Mouse (Mus musculus) heart, postnatal 14 days (tissue): ENCODE results near the gene Olfr1431. TPM values are rescaled to one million over a fixed set of nuclear protein-coding genes. Genes with fewer than 3 reads are reported as not detected.
"Not testable (repeated sequence)": the region's sequence is repeated elsewhere in the genome, so short reads cannot be mapped to it uniquely, and the experiment has no call there.

ENCODE experiments used
- DNase-seq, 2 experiments: peaks; one replicate each; pipeline ENCODE4 v3.0.0; 2021 to 2022
- intact Hi-C: fragments of 180-260 bp; cut with DNase I; formaldehyde crosslinking; loops from one replicate; pipeline ENCODE4 v1.15.1; 2025
- long read RNA-seq, 2 experiments: library from polyadenylated mRNA; stranded (forward); transcript quantifications; one replicate each; pipeline ENCODE4 v2.0.0; 2021
- total RNA-seq, 2 experiments: library from RNA; stranded (reverse); gene quantifications; 2 replicates each; pipeline ENCODE4 v1.2.3; 2021

The Olfr1431 gene
- not detected for total RNA-seq
- long read RNA-seq, experiment 1 = 0 reads
- long read RNA-seq, experiment 2 = 0 reads

- intact Hi-C loops = no loop called here
- no peak for DNase-seq
Measured at GRCm38 (mm10) chr19:12200334-12200733, at the start of gene Olfr1431. Olfr1431 (plus strand) TSS chr19:12200634.

GRCm38 (mm10) chr19:12170062-12170599, 30.3 kb upstream of the Olfr1431 start, which contains the start of gene Olfr1555-ps1:
Olfr1555-ps1 (minus strand) TSS chr19:12170112.
- intact Hi-C loops, DNase-seq: not testable (repeated sequence)

- DNase-seq, intact Hi-C loops: not testable (repeated sequence)
Measured at GRCm38 (mm10) chr19:12175431-12175830, 25.0 kb upstream of the Olfr1431 start.

- intact Hi-C loops, DNase-seq: not testable (repeated sequence)
Measured at GRCm38 (mm10) chr19:12199076-12199475, 1.4 kb upstream of the Olfr1431 start.

GRCm38 (mm10) chr19:12232496-12232895, 32.1 kb downstream of the Olfr1431 start, which contains the start of gene Olfr1432:
Olfr1432 (minus strand) TSS chr19:12232596.
- DNase-seq, intact Hi-C loops: not testable (repeated sequence)

GRCm38 (mm10) chr19:12241559-12241958, 41.1 kb downstream of the Olfr1431 start, which contains the start of gene Olfr262:
Olfr262 (minus strand) TSS chr19:12241659.
- intact Hi-C loops = no loop called here

GRCm38 (mm10) chr19:12260732-12261131, 60.3 kb downstream of the Olfr1431 start, which contains the start of gene Olfr235:
Olfr235 (plus strand) TSS chr19:12261032.
- intact Hi-C loops = no loop called here

More at GRCm38 (mm10) chr19:12241559-12241958, 41.1 kb downstream of the Olfr1431 start, which contains the start of gene Olfr262:
- DNase-seq = no peak

More at GRCm38 (mm10) chr19:12260732-12261131, 60.3 kb downstream of the Olfr1431 start, which contains the start of gene Olfr235:
- DNase-seq = no peak

Other genes starting within 250 kb of the Olfr1431 start
- 10 to 100 TPM; 81.3 to 85.1 TPM for gene Osbp, start 234.7 kb upstream of the Olfr1431 start, total RNA-seq
- gene Olfr1423, start 159.3 kb upstream of the Olfr1431 start, total RNA-seq = not detected
- not detected for gene Olfr1424, start 138.0 kb upstream of the Olfr1431 start, total RNA-seq
- not detected for gene Olfr1425, start 122.9 kb upstream of the Olfr1431 start, total RNA-seq
- not detected for gene Olfr1426, start 108.6 kb upstream of the Olfr1431 start, total RNA-seq
- not detected for gene Olfr1427, start 97.3 kb upstream of the Olfr1431 start, total RNA-seq
- not detected for gene Olfr1428, start 84.7 kb upstream of the Olfr1431 start, total RNA-seq
- not detected for gene Olfr76, start 77.4 kb upstream of the Olfr1431 start, total RNA-seq
- not detected for gene Olfr1555-ps1, start 30.5 kb upstream of the Olfr1431 start, total RNA-seq
- gene Olfr1432, start 32.0 kb downstream of the Olfr1431 start, total RNA-seq = not detected
- not detected for gene Olfr262, start 41.0 kb downstream of the Olfr1431 start, total RNA-seq
- gene Olfr235, start 60.4 kb downstream of the Olfr1431 start, total RNA-seq = not detected
- gene Olfr1434, start 79.2 kb downstream of the Olfr1431 start, total RNA-seq = not detected
- gene Olfr1436, start 98.5 kb downstream of the Olfr1431 start, total RNA-seq = not detected
- not detected for gene Olfr1437, start 124.5 kb downstream of the Olfr1431 start, total RNA-seq
- gene Olfr1438-ps1, start 135.3 kb downstream of the Olfr1431 start, total RNA-seq = not detected
- not detected for gene Olfr1440, start 186.6 kb downstream of the Olfr1431 start, total RNA-seq
- not detected for gene Olfr1441, start 216.8 kb downstream of the Olfr1431 start, total RNA-seq
- not detected for gene Pfpl, start 227.3 kb downstream of the Olfr1431 start, total RNA-seq